Comparison of ENCODE assay signal across 29 mouse cellular contexts in the genomic region with DNA sequence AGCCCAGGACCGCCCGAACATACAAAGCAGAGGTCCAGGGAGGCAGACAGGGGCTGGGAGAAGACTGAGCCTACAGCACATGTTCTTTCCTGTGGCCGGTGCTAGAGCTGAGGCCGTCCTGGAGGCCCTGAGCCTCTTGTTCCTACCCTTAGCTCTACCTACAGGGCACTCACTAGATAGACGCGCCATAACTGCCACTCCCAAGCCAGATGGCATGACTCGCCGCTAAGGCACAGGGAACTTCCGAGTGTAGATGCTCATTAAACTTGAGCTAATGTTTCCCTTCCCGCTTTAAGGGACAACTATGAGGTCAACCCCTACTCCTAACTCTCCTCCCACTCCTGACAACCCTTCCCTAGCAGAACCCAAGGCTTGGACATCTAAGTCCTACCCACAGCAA. TPM values are rescaled to one million over a fixed set of nuclear protein-coding genes. Genes with fewer than 3 reads are reported as not detected.
A peak's percentile ranks its signal among the peaks of the same experiment; 100 is the strongest.
DNase-seq lines count a peak whose midpoint lies in the region; ATAC-seq and TF ChIP-seq lines count a peak whose summit lies in the region.
"Had no signal": no experiment of that assay in that cellular context is flagged by ENCODE, and none has a peak within 500 bp of the region (broad histone marks: within the 10 kb centered on the region; RNA-seq: fewer than 3 reads in every experiment).

No protein-coding gene starts in this region.

- H3K4me1 ChIP-seq in heart, adult 2 months (ENCODE audit: control insufficient read depth, insufficient read depth, low read length): peaks cover 48% of the 10 kb centered on the region
- peaks cover 87% of the 10 kb centered on the region for H3K4me1 ChIP-seq in intestine, embryonic 16.5 days (ENCODE audit: control insufficient read depth, insufficient read depth, low read length)

- TF ChIP-seq POLR2A in heart, adult 2 months (IDR thresholded peaks at IDR 0.05; ENCODE audit: insufficient read depth, low read depth, low read length): no peak

- WGBS in heart, adult 2 months: 93% methylated on average over 10 of the region's 10 CpGs
- WGBS in intestine, embryonic 16.5 days: 72% methylated on average over 10 of the region's 10 CpGs

- peak overlapping the region; percentile 87; the same call in 1 of the 2 replicates for H3K27ac ChIP-seq in heart, adult 2 months
- peak overlapping the region; percentile 78 for H3K27ac ChIP-seq in intestine, embryonic 16.5 days (ENCODE audit: low read length)
- H3K27ac ChIP-seq: embryonic facial prominence, embryonic 13.5 days; kidney, postnatal 0 days; left cerebral cortex, adult 2 months; midbrain, embryonic 12.5 days; neural tube, embryonic 15.5 days had no signal

- ATAC-seq in intestine, embryonic 16.5 days: no peak
- ATAC-seq: forebrain, embryonic 14.5 days; hindbrain, embryonic 16.5 days had no signal

- intact Hi-C loops in heart, adult 2 months (cut with DNase I): no loop called here
- intact Hi-C loops in heart, postnatal 36 days (cut with DNase I): no loop called here

- H3K36me3 ChIP-seq in heart, adult 2 months (ENCODE audit: control insufficient read depth, insufficient read depth, low read length): peaks cover 2% of the 10 kb centered on the region
- no peaks in the 10 kb centered on the region for H3K36me3 ChIP-seq in C2C12 (ENCODE audit: control insufficient read depth, insufficient read depth)
- peaks cover 3% of the 10 kb centered on the region; the same call in 1 of the 2 replicates for H3K36me3 ChIP-seq in intestine, embryonic 16.5 days (ENCODE audit: control insufficient read depth, insufficient read depth, low read length)
- H3K36me3 ChIP-seq: G1E; liver, embryonic 13.5 days; neural tube, embryonic 15.5 days had no signal

- no peak for TF ChIP-seq EP300 in heart, adult 2 months (IDR thresholded peaks at IDR 0.05; ENCODE audit: insufficient read depth, low read depth, low read length)

- H3K79me3 ChIP-seq in C2C12 (ENCODE audit: low read depth): peaks cover 4% of the 10 kb centered on the region

- no peak overlapping the region for H3K4me3 ChIP-seq in heart, adult 2 months
- no peak overlapping the region for H3K4me3 ChIP-seq in C2C12 (ENCODE audit: insufficient read depth, poor library complexity, severe bottlenecking)
- H3K4me3 ChIP-seq in intestine, embryonic 16.5 days (ENCODE audit: low read length): no peak overlapping the region
- H3K4me3 ChIP-seq: embryonic facial prominence, embryonic 13.5 days; erythroblast, embryonic 14.5 days; left cerebral cortex, adult 2 months; liver, embryonic 13.5 days; midbrain, embryonic 12.5 days; neural tube, embryonic 15.5 days had no signal

- H3K27me3 ChIP-seq in heart, adult 2 months (ENCODE audit: control insufficient read depth, insufficient read depth, low read length): no peaks in the 10 kb centered on the region
- H3K27me3 ChIP-seq in C2C12 (ENCODE audit: control insufficient read depth, insufficient read depth, insufficient read length): no peaks in the 10 kb centered on the region
- H3K27me3 ChIP-seq in intestine, embryonic 16.5 days (replicated peaks; ENCODE audit: control insufficient read depth, insufficient read depth, low read length): no peaks in the 10 kb centered on the region
- H3K27me3 ChIP-seq: embryonic facial prominence, embryonic 13.5 days; midbrain, embryonic 12.5 days; neural tube, embryonic 15.5 days had no signal

- no peak overlapping the region for H3ac ChIP-seq in C2C12 (ENCODE audit: control insufficient read depth, insufficient read length, low read depth)

- no peaks in the 10 kb centered on the region for H3K79me2 ChIP-seq in heart, adult 2 months (replicated peaks; ENCODE audit: control insufficient read depth, insufficient read depth, low read length)
- H3K79me2 ChIP-seq in C2C12 (ENCODE audit: control insufficient read depth, insufficient read depth): no peaks in the 10 kb centered on the region

- peak; percentile 40 to 58 for DNase-seq in cerebellum, adult 18-20 months
- no peak for DNase-seq in cerebellum, postnatal 25 days
- no peak for DNase-seq in heart, adult 2 months
- no peak for DNase-seq in heart, postnatal 36 days
- DNase-seq in embryo, embryonic 9.5 days (ENCODE audit: extremely low spot score): no peak
- no peak for DNase-seq in adrenal gland, adult 2 months
- DNase-seq: adrenal gland, adult 8-10 months; gastrocnemius, postnatal 10 days; heart, adult 11 months; kidney, adult 2 months; layer of hippocampus, adult 9-11 months; liver, embryonic 13.5 days; lung, adult 2 months; lung, postnatal 14 days; right cerebral cortex, postnatal 14 days; spleen, adult 18-20 months; thymus, postnatal 25 days had no signal

- H3K4me2 ChIP-seq in intestine, embryonic 16.5 days (ENCODE audit: low read depth, low read length): 0 out of 2 replicates have a peak overlapping the region, but pooled peaks have one; percentile 24
- H3K4me2 ChIP-seq: embryonic facial prominence, embryonic 13.5 days; midbrain, embryonic 12.5 days; neural tube, embryonic 15.5 days had no signal

- no peak for TF ChIP-seq CTCF in heart, adult 2 months (IDR thresholded peaks at IDR 0.05)
- no peak for TF ChIP-seq CTCF in C2C12 (IDR thresholded peaks at IDR 0.05; ENCODE audit: control insufficient read depth, insufficient read depth, insufficient read length)

- H3K9ac ChIP-seq in heart, adult 2 months (ENCODE audit: low read depth, low read length): no peak overlapping the region
- no peak overlapping the region for H3K9ac ChIP-seq in intestine, embryonic 16.5 days (ENCODE audit: low read depth, low read length)
- H3K9ac ChIP-seq: embryonic facial prominence, embryonic 13.5 days; liver, embryonic 13.5 days; midbrain, embryonic 12.5 days; neural tube, embryonic 15.5 days had no signal

- no peaks in the 10 kb centered on the region for H3K9me3 ChIP-seq in intestine, embryonic 16.5 days (ENCODE audit: control insufficient read depth, low read length)
- H3K9me3 ChIP-seq: embryonic facial prominence, embryonic 13.5 days; liver, embryonic 13.5 days; midbrain, embryonic 12.5 days; neural tube, embryonic 15.5 days had no signal

TF ChIP-seq in C2C12, 6 proteins besides CTCF, POLR2A, EP300 and RAD21:
- no peak for TF ChIP-seq CEBPB (IDR thresholded peaks at IDR 0.05; ENCODE audit: low read depth)
- TF ChIP-seq MAX (IDR thresholded peaks at IDR 0.05): peak; percentile 33
- TF ChIP-seq MYOD1 (IDR thresholded peaks at IDR 0.05; ENCODE audit: control insufficient read depth, insufficient read length, low read depth): peak; percentile 16

RNA-seq across cellular contexts. Expression of gene Ccdc85c, which starts 6.3 kb away (rescaled TPM):
- 10 to 100 TPM; 39.2 to 43.9 TPM for total RNA-seq in heart, adult 2 months (2021)
- polyA plus RNA-seq in heart, adult 2 months (2012; rRNA removed): 27.1 and 29.3 TPM in 2 replicates
- total RNA-seq in heart, postnatal 36 days (2021): 10 to 100 TPM; 33.6 to 38.9 TPM
- polyA plus RNA-seq in C2C12 (2012; fragmentation: generic; extraction: Trizol): 7.0 TPM
- polyA plus RNA-seq in intestine, embryonic 16.5 days (2015; fragmentation: Nextera tagmentation; extraction: Ambion mirVana): 4.8 and 7.1 TPM in 2 replicates
- 10 to 100 TPM; 19.0 to 26.9 TPM for total RNA-seq in adrenal gland, adult 2 months (2021)
- 35.3 and 38.0 TPM in 2 replicates for polyA plus RNA-seq in adrenal gland, adult 2 months (2012; rRNA removed)
- polyA plus RNA-seq: G1E had no signal

RNA-seq across cellular contexts. Expression of gene Hhipl1, which starts 37.1 kb away (rescaled TPM):
- 1 to 10 TPM; 1.2 to 1.5 TPM for total RNA-seq in heart, adult 2 months (2021)
- polyA plus RNA-seq in heart, adult 2 months (2012; rRNA removed): 1.6 and 1.8 TPM in 2 replicates
- total RNA-seq in heart, postnatal 36 days (2021): 1 to 10 TPM in 1 of 2 experiments, under 1 TPM in 1; 0.94 to 1.6 TPM
- polyA plus RNA-seq in C2C12 (2012; fragmentation: generic; extraction: Trizol): 1.6 TPM
- 0.43 and 0.53 TPM in 2 replicates for polyA plus RNA-seq in intestine, embryonic 16.5 days (2015; fragmentation: Nextera tagmentation; extraction: Ambion mirVana)
- total RNA-seq in adrenal gland, adult 2 months (2021): under 1 TPM; 0.69 to 0.76 TPM
- polyA plus RNA-seq in adrenal gland, adult 2 months (2012; rRNA removed): 0.85 and 1.4 TPM in 2 replicates
- total RNA-seq: megakaryocyte, adult 5-6 weeks had no signal
- polyA plus RNA-seq: erythroblast, embryonic 14.5 days; G1E; liver, embryonic 13.5 days had no signal

Comparison
In these comparisons a context has a peak if more than half of its experiments do, and no peak if none do; other contexts are left out.
1. DNase-seq: peak in cerebellum, adult 18-20 months (2 of 2); none in cerebellum, postnatal 25 days (0 of 2), heart, adult 2 months (0 of 2), heart, postnatal 36 days (0 of 2), embryo, embryonic 9.5 days (single experiment) and adrenal gland, adult 2 months (single experiment).